Mouse (Mus musculus) forebrain, embryonic 16.5 days (tissue): ENCODE measurements around the gene Lamtor3. TPM values are rescaled to one million over a fixed set of nuclear protein-coding genes. Genes with fewer than 3 reads are reported as not detected.

Experiments used
- ATAC-seq: fragments of 200-750 bp; cut with Nextera tagmentation; 2 replicates; pipeline ENCODE4 v1.8.0; 2017; ENCODE audit warnings: mild to moderate bottlenecking, moderate library complexity
- H3K27ac ChIP-seq: fragments of 300-500 bp; sonication (generic); 2 replicates; pipeline ENCODE4 v1.5.1; 2014; ENCODE audit warnings: low read length, control low read depth
- H3K27me3 ChIP-seq: fragments of 300-500 bp; sonication (generic); replicated peaks from 2 replicates; pipeline ENCODE4 v1.6.1; 2014; ENCODE audit warnings: low read length; ENCODE audit not compliant: control insufficient read depth, insufficient read depth
- H3K36me3 ChIP-seq: fragments of 300-500 bp; sonication (generic); 2 replicates; pipeline ENCODE4 v1.6.1; 2014; ENCODE audit not compliant: control insufficient read depth, insufficient read depth
- H3K4me1 ChIP-seq: fragments of 300-500 bp; sonication (generic); replicated peaks from 2 replicates; pipeline ENCODE4 v1.6.1; 2014; ENCODE audit warnings: low read length; ENCODE audit not compliant: control insufficient read depth, insufficient read depth
- H3K4me2 ChIP-seq: fragments of 300-500 bp; sonication (generic); 2 replicates; pipeline ENCODE4 v1.6.1; 2014; ENCODE audit warnings: mild to moderate bottlenecking, low read length, control low read depth
- H3K4me3 ChIP-seq: fragments of 300-500 bp; sonication (generic); replicated peaks from 2 replicates; pipeline ENCODE4 v1.5.1; 2014; ENCODE audit warnings: mild to moderate bottlenecking, low read length, control low read depth
- H3K9ac ChIP-seq: fragments of 300-500 bp; sonication (generic); replicated peaks from 2 replicates; pipeline ENCODE4 v1.6.1; 2014; ENCODE audit warnings: low read depth, low read length, control low read depth
- H3K9me3 ChIP-seq: fragments of 300-500 bp; sonication (generic); 2 replicates; pipeline ENCODE4 v1.6.1; 2016; ENCODE audit warnings: low read length; ENCODE audit not compliant: control insufficient read depth
- WGBS: fragments of 180-500 bp; shearing (Covaris S2); extraction: QIAGEN DNeasy Blood & Tissue Kit; methylation state at CpG from one replicate; pipeline ENCODE4 v1.1.7; 2014; 5-methylcytosine and 5-hydroxymethylcytosine counted together
- polyA plus RNA-seq: library from polyadenylated mRNA; unstranded; fragments of >200 nt; fragmentation: Nextera tagmentation; extraction: Ambion mirVana; gene quantifications from 2 replicates; pipeline ENCODE4 v1.2.1, GENCODE M21; 2015

Gene Lamtor3
- polyA plus RNA-seq: 141 and 145 TPM in 2 replicates

- no peaks in the 10 kb centered on the region for H3K27me3 ChIP-seq
- no peaks in the 10 kb centered on the region for H3K9me3 ChIP-seq
- peak within 1 kb of the TSS; percentile 84 for H3K27ac ChIP-seq
- under 1% methylated on average over 47 of the region's 47 CpGs for WGBS
- H3K4me3 ChIP-seq: peak within 1 kb of the TSS; percentile 84
- peak within 1 kb of the TSS; percentile 87 for H3K9ac ChIP-seq
- peaks cover 18% of the 10 kb centered on the region for H3K4me1 ChIP-seq
- peak; percentile 94 for ATAC-seq
- peak within 1 kb of the TSS; percentile 89 for H3K4me2 ChIP-seq
- peaks cover 9% of the 10 kb centered on the region; the same call in 1 of the 2 replicates for H3K36me3 ChIP-seq
Measured at GRCm38 (mm10) chr3:137918172-137918931, at the start of gene Lamtor3. TSS of gene Lamtor3 (plus strand) at chr3:137918506.

GRCm38 (mm10) chr3:137869395-137869794, 48.9 kb upstream of the Lamtor3 start:
- Histone ChIP-seq H3K9me3 (no peaks in the 10 kb centered on the region), H3K27me3 (no peaks in the 10 kb centered on the region), H3K4me2 (no peak overlapping the region), H3K9ac (no peak overlapping the region), H3K4me3 (no peak overlapping the region), H3K36me3 (no peaks in the 10 kb centered on the region), H3K4me1 (peaks cover 14% of the 10 kb centered on the region), H3K27ac (no peak overlapping the region)
- ATAC-seq: no peak
- WGBS: 92% methylated on average over 9 of the region's 9 CpGs

GRCm38 (mm10) chr3:137879313-137879712, 39.0 kb upstream of the Lamtor3 start:
- H3K4me2 ChIP-seq: no peak overlapping the region
- 93% methylated on average over 3 of the region's 3 CpGs for WGBS
- no peaks in the 10 kb centered on the region for H3K4me1 ChIP-seq
- no peaks in the 10 kb centered on the region for H3K27me3 ChIP-seq
- H3K4me3 ChIP-seq: no peak overlapping the region
- no peaks in the 10 kb centered on the region for H3K36me3 ChIP-seq
- H3K9ac ChIP-seq: no peak overlapping the region
- no peak overlapping the region for H3K27ac ChIP-seq
- H3K9me3 ChIP-seq: no peaks in the 10 kb centered on the region
- no peak for ATAC-seq

GRCm38 (mm10) chr3:137880109-137880748, 38.1 kb upstream of the Lamtor3 start:
- H3K4me1 ChIP-seq: no peaks in the 10 kb centered on the region
- H3K9ac ChIP-seq: no peak overlapping the region
- no peak overlapping the region for H3K4me3 ChIP-seq
- no peaks in the 10 kb centered on the region for H3K9me3 ChIP-seq
- ATAC-seq: no peak
- H3K27me3 ChIP-seq: no peaks in the 10 kb centered on the region
- 53% methylated on average over 4 of the region's 4 CpGs for WGBS
- no peak overlapping the region for H3K27ac ChIP-seq
- no peaks in the 10 kb centered on the region for H3K36me3 ChIP-seq
- H3K4me2 ChIP-seq: no peak overlapping the region

- no peak for ATAC-seq
- H3K36me3 ChIP-seq: no peaks in the 10 kb centered on the region
- H3K9me3 ChIP-seq: no peaks in the 10 kb centered on the region
- WGBS: 97% methylated on average over 5 of the region's 5 CpGs
- no peaks in the 10 kb centered on the region for H3K27me3 ChIP-seq
- no peak overlapping the region for H3K4me3 ChIP-seq
- no peaks in the 10 kb centered on the region for H3K4me1 ChIP-seq
- H3K4me2 ChIP-seq: no peak overlapping the region
- no peak overlapping the region for H3K9ac ChIP-seq
- no peak overlapping the region for H3K27ac ChIP-seq
Measured at GRCm38 (mm10) chr3:137881093-137881492, 37.2 kb upstream of the Lamtor3 start.

GRCm38 (mm10) chr3:137887961-137888360, 30.3 kb upstream of the Lamtor3 start:
- Histone ChIP-seq H3K27ac (no peak overlapping the region), H3K27me3 (no peaks in the 10 kb centered on the region), H3K9ac (no peak overlapping the region), H3K9me3 (no peaks in the 10 kb centered on the region), H3K4me1 (no peaks in the 10 kb centered on the region), H3K36me3 (peaks cover 6% of the 10 kb centered on the region), H3K4me3 (no peak overlapping the region), H3K4me2 (no peak overlapping the region)
- WGBS: 48% methylated on average over 7 of the region's 7 CpGs
- no peak for ATAC-seq

- Histone ChIP-seq H3K27ac (no peak overlapping the region), H3K36me3 (peaks cover 10% of the 10 kb centered on the region), H3K27me3 (no peaks in the 10 kb centered on the region), H3K4me2 (no peak overlapping the region), H3K4me1 (no peaks in the 10 kb centered on the region), H3K9me3 (no peaks in the 10 kb centered on the region), H3K4me3 (no peak overlapping the region), H3K9ac (no peak overlapping the region)
- 75% methylated on average over 3 of the region's 3 CpGs for WGBS
- no peak for ATAC-seq
Measured at GRCm38 (mm10) chr3:137891089-137891488, 27.2 kb upstream of the Lamtor3 start.

GRCm38 (mm10) chr3:137892118-137892517, 26.2 kb upstream of the Lamtor3 start:
- ATAC-seq: no peak
- no peak overlapping the region for H3K27ac ChIP-seq
- no peak overlapping the region for H3K4me3 ChIP-seq
- WGBS: 72% methylated on average over 4 of the region's 4 CpGs
- peaks cover 10% of the 10 kb centered on the region for H3K36me3 ChIP-seq
- no peak overlapping the region for H3K4me2 ChIP-seq
- no peaks in the 10 kb centered on the region for H3K4me1 ChIP-seq
- no peaks in the 10 kb centered on the region for H3K9me3 ChIP-seq
- no peak overlapping the region for H3K9ac ChIP-seq
- H3K27me3 ChIP-seq: no peaks in the 10 kb centered on the region

- Histone ChIP-seq H3K4me2 (no peak overlapping the region), H3K36me3 (peaks cover 10% of the 10 kb centered on the region), H3K27me3 (no peaks in the 10 kb centered on the region), H3K9me3 (no peaks in the 10 kb centered on the region), H3K4me1 (no peaks in the 10 kb centered on the region), H3K27ac (no peak overlapping the region), H3K9ac (no peak overlapping the region), H3K4me3 (no peak overlapping the region)
- WGBS: 82% methylated on average over 4 of the region's 4 CpGs
- no peak for ATAC-seq
Measured at GRCm38 (mm10) chr3:137893789-137894188, 24.5 kb upstream of the Lamtor3 start.
